ENCODE assay signal across 20 mouse cellular contexts in the genomic region with DNA sequence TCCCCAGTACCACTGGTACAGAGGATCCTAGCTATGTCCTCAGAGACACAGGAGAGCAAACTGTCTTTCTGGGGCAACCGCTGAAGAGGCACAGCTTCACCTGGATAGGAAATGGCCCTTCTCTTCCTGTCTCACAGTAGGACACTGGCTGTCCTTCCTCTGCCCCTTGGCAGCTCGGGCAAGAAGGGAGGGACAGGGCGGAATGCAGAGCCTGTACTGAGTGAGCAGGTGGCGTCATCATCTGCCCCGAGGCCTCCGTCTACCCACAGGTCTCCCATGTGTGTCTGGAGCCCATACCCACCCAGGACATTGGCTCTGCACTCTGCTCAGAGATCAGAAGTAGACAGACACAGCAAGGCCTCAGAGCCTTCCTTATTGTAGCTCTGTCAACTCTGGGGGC.
A peak's percentile ranks its signal among the peaks of the same experiment; 100 is the strongest.
DNase-seq lines count a peak whose midpoint lies in the region; ATAC-seq lines count a peak whose summit lies in the region.
"Had no signal": no experiment of that assay in that cellular context is flagged by ENCODE, and none has a peak within 500 bp of the region (broad histone marks: within the 10 kb centered on the region; RNA-seq: fewer than 3 reads in every experiment).

No protein-coding gene starts in this region.

- peaks cover 7% of the 10 kb centered on the region; the same call in 1 of the 2 replicates for H3K36me3 ChIP-seq in heart, embryonic 16.5 days (ENCODE audit: control insufficient read depth, insufficient read depth)
- H3K36me3 ChIP-seq in midbrain, embryonic 13.5 days, result peaks cover 32% of the 10 kb centered on the region
- no peaks in the 10 kb centered on the region for H3K36me3 ChIP-seq in midbrain, embryonic 15.5 days (replicated peaks)
- H3K36me3 ChIP-seq in neural tube, embryonic 15.5 days, result peaks cover 19% of the 10 kb centered on the region

- no peak overlapping the region for H3K4me3 ChIP-seq in heart, embryonic 16.5 days (ENCODE audit: low read length)
- H3K4me3 ChIP-seq in midbrain, embryonic 13.5 days (replicated peaks), result no peak overlapping the region
- H3K4me3 ChIP-seq in midbrain, embryonic 15.5 days, result no peak overlapping the region
- no peak overlapping the region for H3K4me3 ChIP-seq in neural tube, embryonic 15.5 days (replicated peaks)
- H3K4me3 ChIP-seq: intestine, embryonic 15.5 days; kidney, embryonic 15.5 days; limb, embryonic 10.5 days had no signal

- ATAC-seq in heart, embryonic 16.5 days (replicated peaks; ENCODE audit: extremely low read depth, insufficient read depth, low FRiP score), result no peak
- no peak for ATAC-seq in midbrain, embryonic 13.5 days
- ATAC-seq in midbrain, embryonic 15.5 days (replicated peaks), result no peak
- ATAC-seq in neural tube, embryonic 15.5 days (ENCODE audit: low FRiP score), result no peak
- ATAC-seq: activated CD4-positive, CD25-positive, alpha-beta regulatory T cell, adult 4 months; forebrain, embryonic 14.5 days; intestine, embryonic 15.5 days; midbrain, embryonic 16.5 days; Patski had no signal

- WGBS in heart, embryonic 16.5 days, result 78% methylated on average over 6 of the region's 6 CpGs
- 93% methylated on average over 6 of the region's 6 CpGs for WGBS in midbrain, embryonic 13.5 days
- WGBS in midbrain, embryonic 15.5 days, result 76% methylated on average over 6 of the region's 6 CpGs
- WGBS in neural tube, embryonic 15.5 days, result 61% methylated on average over 6 of the region's 6 CpGs

- H3K9ac ChIP-seq in heart, embryonic 16.5 days (ENCODE audit: low read length), result no peak overlapping the region
- no peak overlapping the region for H3K9ac ChIP-seq in midbrain, embryonic 13.5 days (replicated peaks)
- H3K9ac ChIP-seq in midbrain, embryonic 15.5 days, result no peak overlapping the region
- H3K9ac ChIP-seq in neural tube, embryonic 15.5 days (replicated peaks), result no peak overlapping the region
- H3K9ac ChIP-seq: intestine, embryonic 15.5 days; kidney, embryonic 15.5 days; lung, embryonic 14.5 days had no signal

- H3K27ac ChIP-seq in heart, embryonic 16.5 days (ENCODE audit: low read length), result peak overlapping the region; percentile 15; the same call in 1 of the 2 replicates
- 0 out of 2 replicates have a peak overlapping the region, but pooled peaks have one; percentile 30 for H3K27ac ChIP-seq in midbrain, embryonic 13.5 days
- no peak overlapping the region for H3K27ac ChIP-seq in midbrain, embryonic 15.5 days
- H3K27ac ChIP-seq in neural tube, embryonic 15.5 days (replicated peaks), result peak overlapping the region; percentile 4; the same call in 1 of the 2 replicates
- H3K27ac ChIP-seq: intestine, embryonic 15.5 days; kidney, embryonic 15.5 days; limb, embryonic 10.5 days had no signal

- H3K27me3 ChIP-seq in heart, embryonic 16.5 days (ENCODE audit: control insufficient read depth, insufficient read depth, low read length), result no peaks in the 10 kb centered on the region
- H3K27me3 ChIP-seq in midbrain, embryonic 13.5 days, result no peaks in the 10 kb centered on the region
- H3K27me3 ChIP-seq in midbrain, embryonic 15.5 days (replicated peaks), result no peaks in the 10 kb centered on the region
- H3K27me3 ChIP-seq in neural tube, embryonic 15.5 days (replicated peaks), result no peaks in the 10 kb centered on the region
- H3K27me3 ChIP-seq: intestine, embryonic 15.5 days; kidney, embryonic 15.5 days; Patski had no signal

- H3K4me2 ChIP-seq in heart, embryonic 16.5 days (ENCODE audit: low read depth, low read length), result no peak overlapping the region
- no peak overlapping the region for H3K4me2 ChIP-seq in midbrain, embryonic 13.5 days (replicated peaks)
- H3K4me2 ChIP-seq in midbrain, embryonic 15.5 days, result no peak overlapping the region
- H3K4me2 ChIP-seq in neural tube, embryonic 15.5 days, result no peak overlapping the region
- H3K4me2 ChIP-seq: intestine, embryonic 15.5 days; kidney, embryonic 15.5 days; liver, embryonic 11.5 days; lung, embryonic 14.5 days had no signal

- no peaks in the 10 kb centered on the region for H3K9me3 ChIP-seq in heart, embryonic 16.5 days (replicated peaks; ENCODE audit: control insufficient read depth, low read length)
- H3K9me3 ChIP-seq in midbrain, embryonic 13.5 days, result no peaks in the 10 kb centered on the region
- no peaks in the 10 kb centered on the region for H3K9me3 ChIP-seq in midbrain, embryonic 15.5 days
- H3K9me3 ChIP-seq in neural tube, embryonic 15.5 days (replicated peaks), result no peaks in the 10 kb centered on the region
- H3K9me3 ChIP-seq: intestine, embryonic 15.5 days; kidney, embryonic 15.5 days; limb, embryonic 10.5 days had no signal

- H3K4me1 ChIP-seq in heart, embryonic 16.5 days (ENCODE audit: control insufficient read depth, insufficient read depth, low read length), result peaks cover 80% of the 10 kb centered on the region
- H3K4me1 ChIP-seq in midbrain, embryonic 13.5 days (replicated peaks), result peaks cover 84% of the 10 kb centered on the region
- H3K4me1 ChIP-seq in midbrain, embryonic 15.5 days, result peaks cover 68% of the 10 kb centered on the region
- peaks cover 94% of the 10 kb centered on the region for H3K4me1 ChIP-seq in neural tube, embryonic 15.5 days

- peak; percentile 63 to 72 for DNase-seq in cerebellum, adult 18-20 months
- no peak for DNase-seq in cerebellum, postnatal 4 days (ENCODE audit: low spot score in 2 of 2)
- no peak for DNase-seq in heart, postnatal 4 days
- no peak for DNase-seq in right cerebral cortex, adult 18-20 months
- DNase-seq: gastrocnemius, postnatal 25 days; lung, embryonic 14.5 days; right cerebral cortex, postnatal 25 days; thymus, postnatal 36 days had no signal

Comparison
In these comparisons a context has a peak if more than half of its experiments do, and no peak if none do; other contexts are left out.
1. DNase-seq: peak in cerebellum, adult 18-20 months (2 of 2); none in cerebellum, postnatal 4 days (0 of 2), heart, postnatal 4 days (single experiment) and right cerebral cortex, adult 18-20 months (single experiment).